ENCODE assay signal across 11 mouse cellular contexts in genomic region chr19:6302522-6302921, GRCm38 (mm10). TPM values are rescaled to one million over a fixed set of nuclear protein-coding genes. Genes with fewer than 3 reads are reported as not detected.
A peak's percentile ranks its signal among the peaks of the same experiment; 100 is the strongest.
DNase-seq lines count a peak whose midpoint lies in the region; ATAC-seq and TF ChIP-seq lines count a peak whose summit lies in the region.
"Had no signal": no experiment of that assay in that cellular context is flagged by ENCODE, and none has a peak within 500 bp of the region (broad histone marks: within the 10 kb centered on the region; RNA-seq: fewer than 3 reads in every experiment).

No protein-coding gene starts in this region.

- WGBS in stomach, embryonic 16.5 days: 32% methylated on average over 4 of the region's 4 CpGs
- WGBS in stomach, postnatal 0 days: 37% methylated on average over 4 of the region's 4 CpGs
- 42% methylated on average over 4 of the region's 4 CpGs for WGBS in hindbrain, embryonic 16.5 days
- 31% methylated on average over 4 of the region's 4 CpGs for WGBS in neural tube, embryonic 11.5 days

- H3K4me2 ChIP-seq in stomach, embryonic 16.5 days (ENCODE audit: low read depth, low read length): no peak overlapping the region
- H3K4me2 ChIP-seq in stomach, postnatal 0 days (replicated peaks; ENCODE audit: low read depth): no peak overlapping the region
- H3K4me2 ChIP-seq in hindbrain, embryonic 16.5 days (ENCODE audit: low read length): no peak overlapping the region
- no peak overlapping the region for H3K4me2 ChIP-seq in neural tube, embryonic 11.5 days (ENCODE audit: low read depth)
- H3K4me2 ChIP-seq: embryonic facial prominence, embryonic 12.5 days; lung, embryonic 15.5 days; stomach, embryonic 15.5 days had no signal

- TF ChIP-seq EP300 in stomach, postnatal 0 days (optimal IDR thresholded peaks at IDR 0.05): no peak

- H3K36me3 ChIP-seq in stomach, embryonic 16.5 days (ENCODE audit: control insufficient read depth, insufficient read depth, low read length): peaks cover 7% of the 10 kb centered on the region
- peaks cover 13% of the 10 kb centered on the region for H3K36me3 ChIP-seq in stomach, postnatal 0 days (ENCODE audit: control insufficient read depth, insufficient read depth, low read length)
- peaks cover 14% of the 10 kb centered on the region for H3K36me3 ChIP-seq in hindbrain, embryonic 16.5 days (ENCODE audit: control insufficient read depth, insufficient read depth, low read length)
- H3K36me3 ChIP-seq in neural tube, embryonic 11.5 days (ENCODE audit: control insufficient read depth, insufficient read depth, low read length): peaks cover 14% of the 10 kb centered on the region

- H3K4me1 ChIP-seq in stomach, embryonic 16.5 days (ENCODE audit: control insufficient read depth, insufficient read depth, low read length): peaks cover 22% of the 10 kb centered on the region
- no peaks in the 10 kb centered on the region for H3K4me1 ChIP-seq in stomach, postnatal 0 days (replicated peaks; ENCODE audit: control insufficient read depth, insufficient read depth)
- H3K4me1 ChIP-seq in hindbrain, embryonic 16.5 days (ENCODE audit: control insufficient read depth, insufficient read depth, low read depth, low read length): peaks cover 10% of the 10 kb centered on the region; the same call in 1 of the 2 replicates
- peaks cover 4% of the 10 kb centered on the region; the same call in 1 of the 2 replicates for H3K4me1 ChIP-seq in neural tube, embryonic 11.5 days (ENCODE audit: control insufficient read depth, insufficient read depth, low read length)

- H3K27me3 ChIP-seq in stomach, embryonic 16.5 days (ENCODE audit: control insufficient read depth, insufficient read depth, low read length): no peaks in the 10 kb centered on the region
- H3K27me3 ChIP-seq in stomach, postnatal 0 days (ENCODE audit: control insufficient read depth, insufficient read depth, low read length): no peaks in the 10 kb centered on the region
- H3K27me3 ChIP-seq in hindbrain, embryonic 16.5 days (replicated peaks; ENCODE audit: control insufficient read depth, insufficient read depth, low read length): no peaks in the 10 kb centered on the region
- no peaks in the 10 kb centered on the region for H3K27me3 ChIP-seq in neural tube, embryonic 11.5 days (ENCODE audit: control insufficient read depth, insufficient read depth, low read length)
- H3K27me3 ChIP-seq: embryonic facial prominence, embryonic 12.5 days; lung, embryonic 15.5 days; stomach, embryonic 15.5 days had no signal

- 0 out of 2 replicates have a peak overlapping the region, but pooled peaks have one; percentile 4 for H3K9ac ChIP-seq in stomach, embryonic 16.5 days (ENCODE audit: low read length)
- H3K9ac ChIP-seq in stomach, postnatal 0 days (ENCODE audit: low read length): no peak overlapping the region
- H3K9ac ChIP-seq in hindbrain, embryonic 16.5 days (ENCODE audit: low read depth, low read length): no peak overlapping the region
- no peak overlapping the region for H3K9ac ChIP-seq in neural tube, embryonic 11.5 days (ENCODE audit: low read length)
- H3K9ac ChIP-seq: embryonic facial prominence, embryonic 12.5 days; lung, embryonic 15.5 days; stomach, embryonic 15.5 days had no signal

- no peak overlapping the region for H3K27ac ChIP-seq in stomach, embryonic 16.5 days (ENCODE audit: low read length)
- no peak overlapping the region for H3K27ac ChIP-seq in stomach, postnatal 0 days (replicated peaks)
- H3K27ac ChIP-seq in hindbrain, embryonic 16.5 days (ENCODE audit: low read depth, low read length): 0 out of 2 replicates have a peak overlapping the region, but pooled peaks have one; percentile 6
- no peak overlapping the region for H3K27ac ChIP-seq in neural tube, embryonic 11.5 days (ENCODE audit: low read depth, low read length)
- H3K27ac ChIP-seq: lung, embryonic 15.5 days; stomach, embryonic 15.5 days had no signal

- no peak for ATAC-seq in stomach, embryonic 16.5 days (ENCODE audit: insufficient read depth, low FRiP score)
- ATAC-seq in stomach, postnatal 0 days (ENCODE audit: low FRiP score, low TSS enrichment): no peak
- ATAC-seq in hindbrain, embryonic 16.5 days: peak; percentile 30; the same call in 1 of the 2 replicates
- ATAC-seq in neural tube, embryonic 11.5 days (ENCODE audit: insufficient read depth, low FRiP score, low TSS enrichment): no peak

- TF ChIP-seq CTCF in stomach, postnatal 0 days (IDR thresholded peaks at IDR 0.05; ENCODE audit: low read depth): no peak

- no peaks in the 10 kb centered on the region for H3K9me3 ChIP-seq in stomach, embryonic 16.5 days (replicated peaks; ENCODE audit: control insufficient read depth, low read length)
- H3K9me3 ChIP-seq in stomach, postnatal 0 days (ENCODE audit: control insufficient read depth, low read length): no peaks in the 10 kb centered on the region
- H3K9me3 ChIP-seq in hindbrain, embryonic 16.5 days (ENCODE audit: control insufficient read depth, low read length): no peaks in the 10 kb centered on the region
- no peaks in the 10 kb centered on the region for H3K9me3 ChIP-seq in neural tube, embryonic 11.5 days (ENCODE audit: control insufficient read depth, low read length)
- H3K9me3 ChIP-seq: embryonic facial prominence, embryonic 12.5 days; lung, embryonic 15.5 days; stomach, embryonic 15.5 days had no signal

- no peak overlapping the region for H3K4me3 ChIP-seq in stomach, embryonic 16.5 days (replicated peaks; ENCODE audit: low read length)
- H3K4me3 ChIP-seq in stomach, postnatal 0 days (ENCODE audit: low read depth, low read length): no peak overlapping the region
- no peak overlapping the region for H3K4me3 ChIP-seq in hindbrain, embryonic 16.5 days (ENCODE audit: low read length)
- H3K4me3 ChIP-seq in neural tube, embryonic 11.5 days (ENCODE audit: low read depth, low read length): no peak overlapping the region
- H3K4me3 ChIP-seq: embryonic facial prominence, embryonic 12.5 days; lung, embryonic 15.5 days; stomach, embryonic 15.5 days had no signal

- DNase-seq in adrenal gland, adult 2 months: peak; percentile 37
- DNase-seq in adrenal gland, postnatal 10 days: no peak
- no peak for DNase-seq in stomach, postnatal 0 days (ENCODE audit: low spot score)
- DNase-seq in neural tube, embryonic 11.5 days (ENCODE audit: low spot score): peak; percentile 32
- DNase-seq in ovary, adult 18-20 months (ENCODE audit: low spot score): no peak
- no peak for DNase-seq in ovary, postnatal 36 days (ENCODE audit: low spot score)

RNA-seq across cellular contexts. Expression of gene Cdc42bpg, which starts 3.7 kb away (rescaled TPM):
- 10 to 100 TPM; 14.4 to 24.6 TPM for total RNA-seq in adrenal gland, adult 2 months (2021)
- polyA plus RNA-seq in adrenal gland, adult 2 months (2012; rRNA removed): 23.7 and 26.6 TPM in 2 replicates
- total RNA-seq in adrenal gland, postnatal 10 days (2021): 10 to 100 TPM; 10.3 to 11.6 TPM
- polyA plus RNA-seq in stomach, embryonic 16.5 days (2015; fragmentation: Nextera tagmentation; extraction: Ambion mirVana): 1.9 and 2.0 TPM in 2 replicates
- 1.3 and 1.9 TPM in 2 replicates for polyA plus RNA-seq in stomach, postnatal 0 days (2015; fragmentation: Nextera tagmentation; extraction: Ambion mirVana)
- polyA plus RNA-seq in hindbrain, embryonic 16.5 days (2015; fragmentation: Nextera tagmentation; extraction: Ambion mirVana): 0.26 and 0.31 TPM in 2 replicates
- 0.42 and 0.58 TPM in 2 replicates for polyA plus RNA-seq in neural tube, embryonic 11.5 days (2014; fragmentation: Nextera tagmentation; extraction: Ambion mirVana)

RNA-seq across cellular contexts. Expression of gene Ehd1, which starts 26.0 kb away (rescaled TPM):
- 100 to 1,000 TPM; 129 to 133 TPM for total RNA-seq in adrenal gland, adult 2 months (2021)
- 470 and 474 TPM in 2 replicates for polyA plus RNA-seq in adrenal gland, adult 2 months (2012; rRNA removed)
- total RNA-seq in adrenal gland, postnatal 10 days (2021): 100 to 1,000 TPM; 104 to 106 TPM
- 77.2 and 98.4 TPM in 2 replicates for polyA plus RNA-seq in stomach, embryonic 16.5 days (2015; fragmentation: Nextera tagmentation; extraction: Ambion mirVana)
- 62.0 and 63.8 TPM in 2 replicates for polyA plus RNA-seq in stomach, postnatal 0 days (2015; fragmentation: Nextera tagmentation; extraction: Ambion mirVana)
- polyA plus RNA-seq in hindbrain, embryonic 16.5 days (2015; fragmentation: Nextera tagmentation; extraction: Ambion mirVana): 105 and 113 TPM in 2 replicates
- 71.9 and 82.2 TPM in 2 replicates for polyA plus RNA-seq in neural tube, embryonic 11.5 days (2014; fragmentation: Nextera tagmentation; extraction: Ambion mirVana)

RNA-seq across cellular contexts. Expression of gene Men1, which starts 32.3 kb away (rescaled TPM):
- total RNA-seq in adrenal gland, adult 2 months (2021): 10 to 100 TPM; 54.6 to 54.8 TPM
- polyA plus RNA-seq in adrenal gland, adult 2 months (2012; rRNA removed): 71.1 and 71.2 TPM in 2 replicates
- 10 to 100 TPM; 37.1 to 38.7 TPM for total RNA-seq in adrenal gland, postnatal 10 days (2021)
- 59.0 and 60.2 TPM in 2 replicates for polyA plus RNA-seq in stomach, embryonic 16.5 days (2015; fragmentation: Nextera tagmentation; extraction: Ambion mirVana)
- 27.1 and 27.9 TPM in 2 replicates for polyA plus RNA-seq in stomach, postnatal 0 days (2015; fragmentation: Nextera tagmentation; extraction: Ambion mirVana)
- polyA plus RNA-seq in hindbrain, embryonic 16.5 days (2015; fragmentation: Nextera tagmentation; extraction: Ambion mirVana): 68.4 and 85.0 TPM in 2 replicates
- polyA plus RNA-seq in neural tube, embryonic 11.5 days (2014; fragmentation: Nextera tagmentation; extraction: Ambion mirVana): 59.5 and 66.1 TPM in 2 replicates

RNA-seq across cellular contexts. Expression of gene Map4k2, which starts 38.4 kb away (rescaled TPM):
- 10 to 100 TPM; 36.1 to 38.5 TPM for total RNA-seq in adrenal gland, adult 2 months (2021)
- polyA plus RNA-seq in adrenal gland, adult 2 months (2012; rRNA removed): 150 and 161 TPM in 2 replicates
- 10 to 100 TPM; 35.9 to 54.6 TPM for total RNA-seq in adrenal gland, postnatal 10 days (2021)
- polyA plus RNA-seq in stomach, embryonic 16.5 days (2015; fragmentation: Nextera tagmentation; extraction: Ambion mirVana): 11.4 and 11.8 TPM in 2 replicates
- 5.2 and 5.7 TPM in 2 replicates for polyA plus RNA-seq in stomach, postnatal 0 days (2015; fragmentation: Nextera tagmentation; extraction: Ambion mirVana)
- polyA plus RNA-seq in hindbrain, embryonic 16.5 days (2015; fragmentation: Nextera tagmentation; extraction: Ambion mirVana): 19.6 and 23.1 TPM in 2 replicates
- 10.0 and 13.6 TPM in 2 replicates for polyA plus RNA-seq in neural tube, embryonic 11.5 days (2014; fragmentation: Nextera tagmentation; extraction: Ambion mirVana)

Comparison
In these comparisons a context has a peak if more than half of its experiments do, and no peak if none do; other contexts are left out.
1. DNase-seq: peak in adrenal gland, adult 2 months (single experiment) and neural tube, embryonic 11.5 days (single experiment); none in adrenal gland, postnatal 10 days (single experiment), stomach, postnatal 0 days (single experiment), ovary, adult 18-20 months (single experiment) and ovary, postnatal 36 days (single experiment).